Mouse (Mus musculus): Measurements from ENCODE around the gene Cdk2ap2. TPM values are rescaled to one million over a fixed set of nuclear protein-coding genes. Genes with fewer than 3 reads are reported as not detected.
"Not testable (repeated sequence)": the region's sequence is repeated elsewhere in the genome, so short reads cannot be mapped to it uniquely, and the experiment has no call there.

Gene Cdk2ap2
- polyA plus RNA-seq, 1 experiment = 88.7 TPM

- no peak for TF ChIP-seq POLR2A (IDR thresholded peaks at IDR 0.05; ENCODE audit: borderline replicate concordance, insufficient read depth, low read length)
- no peak for TF ChIP-seq CTCF (IDR thresholded peaks at IDR 0.05; ENCODE audit: borderline replicate concordance, insufficient read depth, low read depth, low read length)
- peaks cover 20% of the 10 kb centered on the region for H3K4me1 ChIP-seq (ENCODE audit: control insufficient read depth, insufficient read depth, low read length)
- peak; percentile 77 to 83 for DNase-seq
- peak overlapping the region; percentile 88 for H3K27ac ChIP-seq (ENCODE audit: insufficient read depth, low read length)
- H3K27me3 ChIP-seq (ENCODE audit: control insufficient read depth, insufficient read depth, low read length) = no peaks in the 10 kb centered on the region
- H3K4me3 ChIP-seq (replicated peaks; ENCODE audit: insufficient read depth, low read depth, low read length) = no peak overlapping the region
- WGBS = 21% methylated on average over 8 of the region's 8 CpGs
Observed at GRCm38 (mm10) chr19:4055216-4055946, 41.6 kb upstream of the Cdk2ap2 start.

- Histone ChIP-seq H3K4me1 (ENCODE audit: control insufficient read depth, insufficient read depth, low read length) (peaks cover 20% of the 10 kb centered on the region), H3K4me3 (replicated peaks; ENCODE audit: insufficient read depth, low read depth, low read length) (no peak overlapping the region), H3K27me3 (ENCODE audit: control insufficient read depth, insufficient read depth, low read length) (no peaks in the 10 kb centered on the region), H3K27ac (ENCODE audit: insufficient read depth, low read length) (peak overlapping the region; percentile 88)
- no peak for DNase-seq
- no peak for TF ChIP-seq POLR2A (IDR thresholded peaks at IDR 0.05; ENCODE audit: borderline replicate concordance, insufficient read depth, low read length)
- TF ChIP-seq CTCF (IDR thresholded peaks at IDR 0.05; ENCODE audit: borderline replicate concordance, insufficient read depth, low read depth, low read length) = no peak
- WGBS = 63% methylated on average over 15 of the region's 15 CpGs
Observed at GRCm38 (mm10) chr19:4055947-4056693, 40.9 kb upstream of the Cdk2ap2 start.

GRCm38 (mm10) chr19:4056727-4057126, 40.3 kb upstream of the Cdk2ap2 start:
- no peak overlapping the region for H3K4me3 ChIP-seq (replicated peaks; ENCODE audit: insufficient read depth, low read depth, low read length)
- H3K27ac ChIP-seq (ENCODE audit: insufficient read depth, low read length) = no peak overlapping the region
- TF ChIP-seq POLR2A (IDR thresholded peaks at IDR 0.05; ENCODE audit: borderline replicate concordance, insufficient read depth, low read length) (no peak), CTCF (IDR thresholded peaks at IDR 0.05; ENCODE audit: borderline replicate concordance, insufficient read depth, low read depth, low read length) (no peak)
- WGBS = 71% methylated on average over 4 of the region's 4 CpGs
- peaks cover 20% of the 10 kb centered on the region for H3K4me1 ChIP-seq (ENCODE audit: control insufficient read depth, insufficient read depth, low read length)
- DNase-seq = no peak
- H3K27me3 ChIP-seq (ENCODE audit: control insufficient read depth, insufficient read depth, low read length) = no peaks in the 10 kb centered on the region

- 91% methylated on average over 13 of the region's 13 CpGs for WGBS
Observed at GRCm38 (mm10) chr19:4057389-4057788, 39.6 kb upstream of the Cdk2ap2 start.

GRCm38 (mm10) chr19:4057962-4058361, 39.0 kb upstream of the Cdk2ap2 start:
- Histone ChIP-seq H3K27me3 (ENCODE audit: control insufficient read depth, insufficient read depth, low read length) (no peaks in the 10 kb centered on the region), H3K4me1 (ENCODE audit: control insufficient read depth, insufficient read depth, low read length) (peaks cover 20% of the 10 kb centered on the region), H3K27ac (ENCODE audit: insufficient read depth, low read length) (no peak overlapping the region), H3K4me3 (replicated peaks; ENCODE audit: insufficient read depth, low read depth, low read length) (no peak overlapping the region)
- TF ChIP-seq POLR2A (IDR thresholded peaks at IDR 0.05; ENCODE audit: borderline replicate concordance, insufficient read depth, low read length) (no peak), CTCF (IDR thresholded peaks at IDR 0.05; ENCODE audit: borderline replicate concordance, insufficient read depth, low read depth, low read length) (no peak)
- WGBS = 96% methylated on average over 7 of the region's 7 CpGs
- DNase-seq = no peak

More at GRCm38 (mm10) chr19:4057389-4057788, 39.6 kb upstream of the Cdk2ap2 start:
- Histone ChIP-seq H3K4me1 (ENCODE audit: control insufficient read depth, insufficient read depth, low read length) (peaks cover 20% of the 10 kb centered on the region), H3K4me3 (replicated peaks; ENCODE audit: insufficient read depth, low read depth, low read length) (no peak overlapping the region), H3K27ac (ENCODE audit: insufficient read depth, low read length) (no peak overlapping the region), H3K27me3 (ENCODE audit: control insufficient read depth, insufficient read depth, low read length) (no peaks in the 10 kb centered on the region)
- DNase-seq = no peak
- TF ChIP-seq CTCF (IDR thresholded peaks at IDR 0.05; ENCODE audit: borderline replicate concordance, insufficient read depth, low read depth, low read length) (no peak), POLR2A (IDR thresholded peaks at IDR 0.05; ENCODE audit: borderline replicate concordance, insufficient read depth, low read length) (no peak)

- no peak overlapping the region for H3K4me3 ChIP-seq (replicated peaks; ENCODE audit: insufficient read depth, low read depth, low read length)
- H3K4me1 ChIP-seq (ENCODE audit: control insufficient read depth, insufficient read depth, low read length) = peaks cover 20% of the 10 kb centered on the region
- no peak overlapping the region for H3K27ac ChIP-seq (ENCODE audit: insufficient read depth, low read length)
- H3K27me3 ChIP-seq (ENCODE audit: control insufficient read depth, insufficient read depth, low read length) = no peaks in the 10 kb centered on the region
- TF ChIP-seq CTCF (IDR thresholded peaks at IDR 0.05; ENCODE audit: borderline replicate concordance, insufficient read depth, low read depth, low read length) (no peak), POLR2A (IDR thresholded peaks at IDR 0.05; ENCODE audit: borderline replicate concordance, insufficient read depth, low read length) (no peak)
- DNase-seq = no peak
- WGBS = 95% methylated on average over 5 of the region's 5 CpGs
Observed at GRCm38 (mm10) chr19:4058581-4058980, 38.4 kb upstream of the Cdk2ap2 start.

GRCm38 (mm10) chr19:4059069-4059740, 37.8 kb upstream of the Cdk2ap2 start, which contains the start of gene Gstp3:
Gstp3 (minus strand) TSS chr19:4059569.
- 87% methylated on average over 15 of the region's 15 CpGs for WGBS
- H3K27me3 ChIP-seq (ENCODE audit: control insufficient read depth, insufficient read depth, low read length) = no peaks in the 10 kb centered on the region
- no peak within 1 kb of the TSS for H3K4me3 ChIP-seq (replicated peaks; ENCODE audit: insufficient read depth, low read depth, low read length)
- TF ChIP-seq CTCF (IDR thresholded peaks at IDR 0.05; ENCODE audit: borderline replicate concordance, insufficient read depth, low read depth, low read length) (no peak), POLR2A (IDR thresholded peaks at IDR 0.05; ENCODE audit: borderline replicate concordance, insufficient read depth, low read length) (no peak)
- peaks cover 16% of the 10 kb centered on the region for H3K4me1 ChIP-seq (ENCODE audit: control insufficient read depth, insufficient read depth, low read length)
- H3K27ac ChIP-seq (ENCODE audit: insufficient read depth, low read length) = no peak within 1 kb of the TSS
- peak in 1 of 2 experiments; percentile 3 for DNase-seq

- peaks cover 12% of the 10 kb centered on the region for H3K4me1 ChIP-seq (ENCODE audit: control insufficient read depth, insufficient read depth, low read length)
- H3K27ac ChIP-seq (ENCODE audit: insufficient read depth, low read length); H3K27me3 ChIP-seq (ENCODE audit: control insufficient read depth, insufficient read depth, low read length); H3K4me3 ChIP-seq (replicated peaks; ENCODE audit: insufficient read depth, low read depth, low read length): not testable (repeated sequence)
- peak in 1 of 2 experiments; percentile 4 for DNase-seq
- WGBS = 86% methylated on average over 8 of the region's 8 CpGs
Observed at GRCm38 (mm10) chr19:4060044-4060898, 36.7 kb upstream of the Cdk2ap2 start.
